Mouse (Mus musculus) lung, embryonic 16.5 days (tissue): ENCODE measurements at regions not wholly inside any gene's neighbourhood (a gene's known extent, or its start where the extent isn't known, plus 50 kb on each side); places are given as distances from the start of the nearest gene placed in this dataset.
A peak's percentile ranks its signal among the peaks of the same experiment; 100 is the strongest.

Source experiments
- ATAC-seq: fragments of 200-750 bp; cut with Nextera tagmentation; 2 replicates; pipeline ENCODE4 v1.8.0; 2017; ENCODE audit warnings: low read depth, mild to moderate bottlenecking, moderate library complexity
- H3K27ac ChIP-seq: fragments of 300-500 bp; sonication (generic); 2 replicates; pipeline ENCODE4 v1.5.1; 2014; ENCODE audit warnings: mild to moderate bottlenecking, control low read depth, low read length
- H3K27me3 ChIP-seq: fragments of 300-500 bp; sonication (generic); 2 replicates; pipeline ENCODE4 v1.6.1; 2014; ENCODE audit warnings: low read depth, low read length, mixed read lengths; ENCODE audit not compliant: control insufficient read depth, insufficient read depth
- H3K36me3 ChIP-seq: fragments of 300-500 bp; sonication (generic); 2 replicates; pipeline ENCODE4 v1.6.1; 2014; ENCODE audit warnings: low read length; ENCODE audit not compliant: control insufficient read depth, insufficient read depth
- H3K4me1 ChIP-seq: fragments of 300-500 bp; sonication (generic); replicated peaks from 2 replicates; pipeline ENCODE4 v1.6.1; 2014; ENCODE audit warnings: low read length, mixed read lengths; ENCODE audit not compliant: control insufficient read depth, insufficient read depth
- H3K4me2 ChIP-seq: fragments of 300-500 bp; sonication (generic); 2 replicates; pipeline ENCODE4 v1.6.1; 2014; ENCODE audit warnings: low read depth, low read length, control low read depth
- H3K4me3 ChIP-seq: fragments of 300-500 bp; sonication (generic); 2 replicates; pipeline ENCODE4 v1.5.1; 2014; ENCODE audit warnings: mild to moderate bottlenecking, low read length, control low read depth
- H3K9ac ChIP-seq: fragments of 300-500 bp; sonication (generic); 2 replicates; pipeline ENCODE4 v1.6.1; 2014; ENCODE audit warnings: low read length, control low read depth
- H3K9me3 ChIP-seq: fragments of 300-500 bp; sonication (generic); 2 replicates; pipeline ENCODE4 v1.6.1; 2016; ENCODE audit warnings: low read length; ENCODE audit not compliant: control insufficient read depth
- WGBS: fragments of 180-500 bp; shearing (Covaris S2); extraction: QIAGEN DNeasy Blood & Tissue Kit; methylation state at CpG from one replicate; pipeline ENCODE4 v1.1.7; 2014; 5-methylcytosine and 5-hydroxymethylcytosine counted together

DNA sequence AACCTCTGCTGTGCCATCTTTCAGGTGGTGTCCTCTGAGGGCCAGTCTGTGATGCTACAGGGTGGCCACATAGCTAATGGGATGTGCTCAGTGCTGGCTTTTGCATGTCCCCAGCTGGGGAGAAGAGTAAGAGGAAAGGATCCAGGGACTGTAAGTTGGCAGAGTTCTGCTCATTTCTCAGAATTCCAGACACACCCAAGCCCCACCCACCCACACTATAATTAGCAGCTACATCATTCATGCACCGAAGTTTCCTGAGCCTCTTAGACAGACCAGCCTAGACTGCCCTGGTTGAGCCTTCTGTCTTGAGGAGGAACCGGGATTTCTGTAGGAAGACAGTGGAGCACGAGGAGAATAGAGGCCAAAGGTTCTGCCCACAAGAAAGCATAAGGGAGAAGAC lies 70.9 kb upstream of the Lclat1 start:
- no peaks in the 10 kb centered on the region for H3K27me3 ChIP-seq
- H3K4me1 ChIP-seq, result peaks cover 18% of the 10 kb centered on the region
- no peak overlapping the region for H3K9ac ChIP-seq
- WGBS, result 37% methylated on average over 3 of the region's 3 CpGs
- H3K27ac ChIP-seq, result no peak overlapping the region
- ATAC-seq, result peak; percentile 56
- no peak overlapping the region for H3K4me3 ChIP-seq
- H3K4me2 ChIP-seq, result no peak overlapping the region
- H3K36me3 ChIP-seq, result no peaks in the 10 kb centered on the region
- H3K9me3 ChIP-seq, result no peaks in the 10 kb centered on the region

DNA sequence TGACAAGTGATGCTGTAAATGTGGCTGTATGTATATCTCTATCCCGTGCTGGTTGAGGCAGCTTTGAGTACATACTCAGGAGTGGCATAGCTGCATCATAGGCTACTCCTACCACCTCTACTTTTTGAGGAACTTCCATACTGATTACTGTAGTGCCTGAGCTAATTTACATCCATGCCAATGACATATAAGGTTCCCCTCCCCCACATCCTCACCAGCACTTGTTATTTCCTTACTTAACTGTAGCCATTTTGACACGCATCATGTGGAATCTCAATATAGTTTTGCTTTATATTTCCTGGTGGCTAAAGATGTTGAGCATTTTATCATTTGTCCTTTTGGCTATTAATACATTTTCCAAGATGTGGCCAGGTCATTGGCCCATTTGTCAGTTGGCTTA lies 69.2 kb upstream of the Lclat1 start:
- 80% methylated on average over 2 of the region's 2 CpGs for WGBS

DNA sequence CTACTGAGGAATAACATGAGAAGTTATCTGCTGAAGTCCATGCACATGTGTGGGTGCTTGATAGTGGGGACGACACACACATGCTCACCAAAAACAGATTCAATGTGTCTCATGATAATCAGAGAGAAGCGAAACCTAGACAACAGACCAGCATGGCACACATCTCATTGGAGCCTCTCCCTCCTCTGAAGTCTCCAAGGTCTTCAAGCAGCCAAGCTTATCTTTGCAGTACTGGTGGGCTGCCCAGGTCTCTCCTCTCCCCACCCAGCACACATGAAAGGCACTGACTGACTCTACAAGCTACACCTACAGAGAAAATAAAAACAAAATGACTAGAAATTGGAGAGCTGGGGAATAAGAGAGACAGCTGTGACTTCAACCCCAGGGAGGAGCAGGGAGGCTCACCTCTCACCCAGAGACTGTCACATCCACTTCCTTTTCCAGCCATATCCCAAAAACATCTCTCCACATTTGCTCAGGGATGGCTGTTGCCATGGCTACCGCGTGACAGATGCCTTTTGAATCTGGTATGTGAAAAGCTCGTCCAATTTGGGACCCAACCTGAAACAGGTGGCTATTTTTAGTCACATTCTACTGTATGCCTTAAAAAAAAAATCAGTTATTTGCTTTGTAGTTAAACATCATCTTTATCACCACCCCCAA lies 62.7 kb upstream of the Lclat1 start:
- no peak overlapping the region for H3K4me2 ChIP-seq
- ATAC-seq, result no peak
- WGBS, result 69% methylated on average over 5 of the region's 5 CpGs
- no peaks in the 10 kb centered on the region for H3K27me3 ChIP-seq
- H3K4me1 ChIP-seq, result no peaks in the 10 kb centered on the region
- H3K27ac ChIP-seq, result no peak overlapping the region
- no peaks in the 10 kb centered on the region for H3K9me3 ChIP-seq
- no peaks in the 10 kb centered on the region for H3K36me3 ChIP-seq
- no peak overlapping the region for H3K4me3 ChIP-seq
- H3K9ac ChIP-seq, result no peak overlapping the region

More for the DNA sequence above, 69.2 kb upstream of the Lclat1 start:
- H3K4me1 ChIP-seq, result peaks cover 18% of the 10 kb centered on the region
- no peak overlapping the region for H3K4me3 ChIP-seq
- no peak overlapping the region for H3K27ac ChIP-seq
- no peaks in the 10 kb centered on the region for H3K9me3 ChIP-seq
- no peak for ATAC-seq
- no peaks in the 10 kb centered on the region for H3K36me3 ChIP-seq
- no peak overlapping the region for H3K9ac ChIP-seq
- H3K27me3 ChIP-seq, result no peaks in the 10 kb centered on the region
- H3K4me2 ChIP-seq, result no peak overlapping the region

DNA sequence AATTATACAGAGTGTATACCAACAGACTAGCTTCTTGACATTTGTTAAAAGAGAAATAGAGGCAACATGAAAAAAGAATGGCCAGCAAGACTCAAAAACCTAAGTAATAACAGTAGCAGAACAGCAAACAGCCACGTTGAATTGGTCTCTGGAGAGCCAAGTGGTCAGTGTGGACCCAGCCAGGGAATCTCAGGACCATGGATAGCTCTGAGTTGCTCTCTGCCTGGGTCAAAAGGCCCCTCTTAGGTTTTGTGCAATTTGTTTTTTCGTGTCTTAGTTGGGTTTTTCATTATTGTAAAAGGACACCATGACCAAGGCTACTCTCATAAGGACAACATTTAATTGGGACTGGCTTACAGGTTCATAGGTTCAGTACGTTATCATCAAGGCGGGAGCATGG lies 60.8 kb upstream of the Lclat1 start:
- H3K36me3 ChIP-seq, result no peaks in the 10 kb centered on the region

GRCm38 (mm10) chr17:73048164-73048563 lies 59.6 kb upstream of the Lclat1 start:
- no peaks in the 10 kb centered on the region for H3K9me3 ChIP-seq
- H3K36me3 ChIP-seq, result no peaks in the 10 kb centered on the region
- H3K9ac ChIP-seq, result no peak overlapping the region
- no peak overlapping the region for H3K4me3 ChIP-seq
- no peak for ATAC-seq
- 63% methylated on average over 2 of the region's 2 CpGs for WGBS
- H3K27me3 ChIP-seq, result no peaks in the 10 kb centered on the region
- H3K4me2 ChIP-seq, result no peak overlapping the region
- H3K4me1 ChIP-seq, result peaks cover 2% of the 10 kb centered on the region; the same call in 1 of the 2 replicates
- no peak overlapping the region for H3K27ac ChIP-seq

More for the DNA sequence above, 60.8 kb upstream of the Lclat1 start:
- no peak overlapping the region for H3K27ac ChIP-seq
- H3K27me3 ChIP-seq, result no peaks in the 10 kb centered on the region
- no peaks in the 10 kb centered on the region for H3K9me3 ChIP-seq
- H3K4me2 ChIP-seq, result no peak overlapping the region
- WGBS, result 44% methylated on average over 4 of the region's 4 CpGs
- H3K9ac ChIP-seq, result no peak overlapping the region
- no peaks in the 10 kb centered on the region for H3K4me1 ChIP-seq
- H3K4me3 ChIP-seq, result no peak overlapping the region
- no peak for ATAC-seq

GRCm38 (mm10) chr17:73052956-73053355 lies 54.8 kb upstream of the Lclat1 start:
- Histone ChIP-seq H3K9ac (no peak overlapping the region), H3K4me3 (no peak overlapping the region), H3K4me1 (peaks cover 8% of the 10 kb centered on the region), H3K36me3 (no peaks in the 10 kb centered on the region), H3K9me3 (no peaks in the 10 kb centered on the region), H3K4me2 (no peak overlapping the region), H3K27ac (peak overlapping the region; percentile 85), H3K27me3 (no peaks in the 10 kb centered on the region)
- 76% methylated on average over 2 of the region's 2 CpGs for WGBS
- no peak for ATAC-seq

GRCm38 (mm10) chr17:73053479-73054215 lies 54.1 kb upstream of the Lclat1 start:
- 16% methylated on average over 3 of the region's 3 CpGs for whole genome bisulfite sequencing
- peak; percentile 68 for ATAC-seq
- H3K9ac ChIP-seq, result no peak overlapping the region

DNA sequence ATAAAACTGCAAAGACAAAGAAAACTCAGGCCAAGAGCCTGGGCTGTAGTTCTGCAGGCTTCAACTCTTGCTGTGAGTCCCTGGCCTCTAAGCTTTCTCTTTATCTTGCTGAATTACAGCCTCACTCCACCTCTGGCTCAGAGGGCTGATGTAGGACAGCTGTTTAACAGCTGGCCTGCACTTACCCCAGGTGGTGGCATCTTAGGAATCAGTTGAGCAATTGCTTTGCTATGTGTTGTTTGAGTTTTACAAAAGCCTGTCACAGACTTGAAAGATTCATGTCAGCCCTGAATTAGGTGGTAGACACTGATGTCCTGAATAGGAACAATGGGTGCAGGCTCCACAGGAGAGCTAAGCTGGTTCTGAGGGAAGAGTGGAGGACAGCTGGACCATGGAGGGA lies 53.6 kb upstream of the Lclat1 start:
- Histone ChIP-seq H3K9ac (no peak overlapping the region), H3K27ac (peak overlapping the region; percentile 82), H3K27me3 (no peaks in the 10 kb centered on the region), H3K4me1 (peaks cover 12% of the 10 kb centered on the region), H3K9me3 (no peaks in the 10 kb centered on the region), H3K4me2 (no peak overlapping the region), H3K36me3 (no peaks in the 10 kb centered on the region), H3K4me3 (no peak overlapping the region)
- ATAC-seq, result peak; percentile 96

More at GRCm38 (mm10) chr17:73053479-73054215, 54.1 kb upstream of the Lclat1 start:
- Histone ChIP-seq H3K27ac (peak overlapping the region; percentile 85), H3K36me3 (no peaks in the 10 kb centered on the region), H3K4me3 (no peak overlapping the region), H3K4me1 (peaks cover 12% of the 10 kb centered on the region), H3K27me3 (no peaks in the 10 kb centered on the region), H3K9me3 (no peaks in the 10 kb centered on the region), H3K4me2 (no peak overlapping the region)

DNA sequence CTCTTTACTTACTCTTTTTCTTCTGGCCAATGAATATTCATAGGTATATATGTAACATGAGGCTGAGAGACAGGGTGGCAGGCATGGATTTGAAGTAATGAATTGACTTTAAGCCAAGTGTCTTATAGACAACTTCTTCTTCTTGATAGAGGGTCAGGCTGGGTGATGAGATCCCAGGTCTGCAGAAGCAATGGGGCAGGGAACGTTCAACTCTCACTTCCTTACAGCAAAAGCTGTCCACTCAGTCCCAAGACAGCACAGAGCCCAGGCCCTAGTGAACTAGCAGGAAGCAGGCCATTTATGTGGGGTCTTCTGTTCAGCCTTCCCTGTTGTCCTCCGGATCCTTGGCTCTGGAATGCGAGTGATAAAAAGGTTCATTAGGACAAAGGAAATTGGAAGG lies 52.6 kb upstream of the Lclat1 start:
- Histone ChIP-seq H3K4me3 (no peak overlapping the region), H3K9ac (no peak overlapping the region), H3K4me2 (no peak overlapping the region), H3K27ac (peak overlapping the region; percentile 82), H3K4me1 (peaks cover 12% of the 10 kb centered on the region), H3K9me3 (no peaks in the 10 kb centered on the region), H3K36me3 (no peaks in the 10 kb centered on the region), H3K27me3 (no peaks in the 10 kb centered on the region)
- no peak for ATAC-seq
- 66% methylated on average over 3 of the region's 3 CpGs for WGBS
